Mouse (Mus musculus): ENCODE data around the gene Ccdc153. TPM values are rescaled to one million over a fixed set of nuclear protein-coding genes. Genes with fewer than 3 reads are reported as not detected.

Gene Ccdc153
- polyA plus RNA-seq, 1 experiment from 2014 or later, result not detected

GRCm38 (mm10) chr9:44207840-44208239 lies 32.6 kb upstream of the Ccdc153 start:
- no peaks in the 10 kb centered on the region for H3K4me1 ChIP-seq (ENCODE audit: control insufficient read depth, insufficient read depth, low read length)
- H3K4me3 ChIP-seq (ENCODE audit: low read depth, low read length), result no peak overlapping the region
- WGBS, result 98% methylated on average over 2 of the region's 2 CpGs
- H3K4me2 ChIP-seq, result no peak overlapping the region
- no peaks in the 10 kb centered on the region for H3K27me3 ChIP-seq (ENCODE audit: control insufficient read depth, insufficient read depth, low read length)
- no peak overlapping the region for H3K9ac ChIP-seq (ENCODE audit: low read length)
- ATAC-seq (ENCODE audit: low FRiP score), result no peak
- H3K9me3 ChIP-seq (ENCODE audit: control insufficient read depth, low read length), result no peaks in the 10 kb centered on the region
- no peak for DNase-seq (ENCODE audit: low spot score, missing footprints)
- no peaks in the 10 kb centered on the region; the same call in 1 of the 2 replicates for H3K36me3 ChIP-seq (ENCODE audit: control insufficient read depth, insufficient read depth, low read length)
- H3K27ac ChIP-seq (ENCODE audit: low read depth, low read length), result no peak overlapping the region

GRCm38 (mm10) chr9:44209416-44209815 lies 31.1 kb upstream of the Ccdc153 start:
- Histone ChIP-seq H3K4me3 (ENCODE audit: low read depth, low read length) (no peak overlapping the region), H3K27ac (ENCODE audit: low read depth, low read length) (no peak overlapping the region), H3K36me3 (ENCODE audit: control insufficient read depth, insufficient read depth, low read length) (no peaks in the 10 kb centered on the region; the same call in 1 of the 2 replicates), H3K4me2 (no peak overlapping the region), H3K9ac (ENCODE audit: low read length) (no peak overlapping the region), H3K9me3 (ENCODE audit: control insufficient read depth, low read length) (no peaks in the 10 kb centered on the region), H3K4me1 (ENCODE audit: control insufficient read depth, insufficient read depth, low read length) (no peaks in the 10 kb centered on the region), H3K27me3 (ENCODE audit: control insufficient read depth, insufficient read depth, low read length) (no peaks in the 10 kb centered on the region)
- WGBS, result 93% methylated on average over 4 of the region's 4 CpGs
- no peak for DNase-seq (ENCODE audit: low spot score, missing footprints)
- ATAC-seq (ENCODE audit: low FRiP score), result no peak

DNA sequence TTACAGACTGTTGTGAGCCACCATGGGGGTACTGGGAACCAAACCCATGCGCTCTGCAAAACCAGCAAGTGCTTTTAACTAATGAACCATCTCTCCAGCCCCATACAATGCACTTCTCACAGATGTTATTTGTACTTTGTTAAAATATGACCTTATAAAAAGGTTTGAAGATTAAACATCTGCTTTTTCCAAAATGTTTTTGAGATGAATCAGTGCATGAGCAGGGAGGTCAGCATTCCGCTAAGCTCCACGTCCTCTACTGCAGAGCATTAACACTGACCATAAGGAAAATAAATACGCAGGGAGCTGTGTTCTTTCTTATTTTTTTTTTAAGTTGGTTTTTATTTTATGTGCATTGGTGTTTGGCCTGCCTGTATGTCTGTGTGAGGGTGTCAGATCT lies 28.1 kb upstream of the Ccdc153 start:
- Histone ChIP-seq H3K9me3 (ENCODE audit: control insufficient read depth, low read length) (no peaks in the 10 kb centered on the region), H3K4me1 (ENCODE audit: control insufficient read depth, insufficient read depth, low read length) (no peaks in the 10 kb centered on the region), H3K9ac (ENCODE audit: low read length) (no peak overlapping the region), H3K4me2 (no peak overlapping the region), H3K4me3 (ENCODE audit: low read depth, low read length) (no peak overlapping the region), H3K27me3 (ENCODE audit: control insufficient read depth, insufficient read depth, low read length) (no peaks in the 10 kb centered on the region), H3K36me3 (ENCODE audit: control insufficient read depth, insufficient read depth, low read length) (no peaks in the 10 kb centered on the region; the same call in 1 of the 2 replicates), H3K27ac (ENCODE audit: low read depth, low read length) (no peak overlapping the region)
- no peak for DNase-seq (ENCODE audit: low spot score, missing footprints)
- 97% methylated on average over 4 of the region's 4 CpGs for WGBS
- ATAC-seq (ENCODE audit: low FRiP score), result no peak

DNA sequence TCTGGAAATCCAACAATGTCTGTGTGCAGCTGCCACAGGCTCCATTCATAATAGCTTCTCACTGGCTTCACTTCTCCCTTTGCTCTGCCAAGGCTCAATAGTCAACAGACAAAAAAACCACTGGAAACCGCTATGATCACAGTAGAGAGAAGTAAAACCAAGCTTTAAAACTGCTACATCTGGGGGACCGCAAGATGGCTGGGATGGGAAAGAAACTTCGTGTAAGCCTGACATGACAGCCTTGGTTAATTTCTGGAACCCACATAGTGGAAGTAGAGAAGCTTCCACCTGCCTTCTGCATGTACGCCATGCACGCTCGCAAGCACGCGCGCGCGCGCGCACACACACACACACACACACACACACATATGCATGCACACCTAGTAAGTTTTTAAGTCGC lies 26.9 kb upstream of the Ccdc153 start:
- Histone ChIP-seq H3K36me3 (ENCODE audit: control insufficient read depth, insufficient read depth, low read length) (no peaks in the 10 kb centered on the region; the same call in 1 of the 2 replicates), H3K27me3 (ENCODE audit: control insufficient read depth, insufficient read depth, low read length) (no peaks in the 10 kb centered on the region), H3K4me1 (ENCODE audit: control insufficient read depth, insufficient read depth, low read length) (no peaks in the 10 kb centered on the region), H3K4me3 (ENCODE audit: low read depth, low read length) (no peak overlapping the region), H3K9me3 (ENCODE audit: control insufficient read depth, low read length) (no peaks in the 10 kb centered on the region), H3K9ac (ENCODE audit: low read length) (no peak overlapping the region), H3K4me2 (no peak overlapping the region), H3K27ac (ENCODE audit: low read depth, low read length) (no peak overlapping the region)
- no peak for ATAC-seq (ENCODE audit: low FRiP score)
- 98% methylated on average over 14 of the region's 14 CpGs for WGBS
- DNase-seq (ENCODE audit: low spot score, missing footprints), result no peak

GRCm38 (mm10) chr9:44225993-44226392 lies 14.5 kb upstream of the Ccdc153 start:
- Histone ChIP-seq H3K4me3 (ENCODE audit: low read depth, low read length) (no peak overlapping the region), H3K27ac (ENCODE audit: low read depth, low read length) (no peak overlapping the region), H3K4me1 (ENCODE audit: control insufficient read depth, insufficient read depth, low read length) (no peaks in the 10 kb centered on the region), H3K4me2 (no peak overlapping the region), H3K9me3 (ENCODE audit: control insufficient read depth, low read length) (no peaks in the 10 kb centered on the region), H3K36me3 (ENCODE audit: control insufficient read depth, insufficient read depth, low read length) (no peaks in the 10 kb centered on the region), H3K27me3 (ENCODE audit: control insufficient read depth, insufficient read depth, low read length) (no peaks in the 10 kb centered on the region), H3K9ac (ENCODE audit: low read length) (no peak overlapping the region)
- DNase-seq (ENCODE audit: low spot score, missing footprints), result no peak
- WGBS, result 84% methylated on average over 6 of the region's 6 CpGs
- no peak for ATAC-seq (ENCODE audit: low FRiP score)

GRCm38 (mm10) chr9:44231609-44232008 lies 8.9 kb upstream of the Ccdc153 start:
- ATAC-seq (ENCODE audit: low FRiP score) (no peak), DNase-seq (ENCODE audit: low spot score, missing footprints) (no peak)
- no peak overlapping the region for H3K4me3 ChIP-seq (ENCODE audit: low read depth, low read length)
- H3K36me3 ChIP-seq (ENCODE audit: control insufficient read depth, insufficient read depth, low read length), result no peaks in the 10 kb centered on the region
- H3K4me1 ChIP-seq (ENCODE audit: control insufficient read depth, insufficient read depth, low read length), result peaks cover 11% of the 10 kb centered on the region
- H3K27ac ChIP-seq (ENCODE audit: low read depth, low read length), result no peak overlapping the region
- H3K9me3 ChIP-seq (ENCODE audit: control insufficient read depth, low read length), result no peaks in the 10 kb centered on the region
- H3K27me3 ChIP-seq (ENCODE audit: control insufficient read depth, insufficient read depth, low read length), result no peaks in the 10 kb centered on the region
- H3K4me2 ChIP-seq, result peak overlapping the region; percentile 11; the same call in 1 of the 2 replicates
- no peak overlapping the region for H3K9ac ChIP-seq (ENCODE audit: low read length)

DNA sequence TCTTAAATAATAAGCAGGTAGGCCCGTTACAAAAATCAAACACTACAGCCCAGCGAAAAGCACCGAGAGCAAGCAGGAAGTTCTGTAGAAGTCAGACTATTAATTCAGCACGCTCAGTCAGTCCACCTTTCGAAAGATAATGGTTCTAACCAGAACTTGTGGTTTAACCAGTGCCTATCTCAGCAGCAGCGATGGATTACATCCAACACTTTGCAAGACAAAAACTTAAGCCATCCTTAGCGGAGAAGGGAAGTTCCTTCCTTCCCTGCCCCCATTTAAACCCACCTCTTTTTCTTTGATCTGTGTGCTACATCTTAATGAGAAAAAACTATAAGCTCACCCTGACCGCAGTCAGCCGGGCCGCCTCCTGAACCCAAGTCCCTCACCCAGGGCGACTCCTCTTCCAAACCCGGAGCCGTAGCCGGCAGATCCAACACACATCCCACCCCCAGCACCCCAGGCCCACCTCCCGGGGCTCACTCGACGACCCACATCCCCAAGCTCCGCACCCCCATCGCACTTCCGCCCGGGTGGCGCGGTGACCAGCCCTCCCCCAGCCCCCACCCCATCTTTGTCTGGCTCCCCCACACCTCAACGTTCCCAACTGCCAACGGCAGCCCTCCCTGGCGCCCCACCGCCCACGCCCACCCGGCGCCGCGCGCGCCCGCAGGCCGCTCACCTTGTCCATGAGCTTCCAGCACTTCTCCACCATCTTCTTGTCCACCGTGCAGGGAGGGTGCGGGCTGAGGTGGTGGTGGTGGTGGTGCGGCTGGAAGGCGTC lies 7.3 kb upstream of the Ccdc153 start:
- no peaks in the 10 kb centered on the region for H3K9me3 ChIP-seq (ENCODE audit: control insufficient read depth, low read length)
- peak overlapping the region; percentile 92 for H3K9ac ChIP-seq (ENCODE audit: low read length)
- H3K4me2 ChIP-seq, result peak overlapping the region; percentile 83
- H3K27ac ChIP-seq (ENCODE audit: low read depth, low read length), result peak overlapping the region; percentile 87
- H3K36me3 ChIP-seq (ENCODE audit: control insufficient read depth, insufficient read depth, low read length), result no peaks in the 10 kb centered on the region
- DNase-seq (ENCODE audit: low spot score, missing footprints), result peak; percentile 91
- peak; percentile 87; the same call in 1 of the 2 replicates for ATAC-seq (ENCODE audit: low FRiP score)
- H3K27me3 ChIP-seq (ENCODE audit: control insufficient read depth, insufficient read depth, low read length), result no peaks in the 10 kb centered on the region
- H3K4me1 ChIP-seq (ENCODE audit: control insufficient read depth, insufficient read depth, low read length), result peaks cover 11% of the 10 kb centered on the region
- H3K4me3 ChIP-seq (ENCODE audit: low read depth, low read length), result peak overlapping the region; percentile 93
- under 1% methylated on average over 34 of the region's 40 CpGs for WGBS

- ATAC-seq (ENCODE audit: low FRiP score) (peak; percentile 94), DNase-seq (ENCODE audit: low spot score, missing footprints) (peak; percentile 100)
- peak within 1 kb of the TSS; percentile 92 for H3K9ac ChIP-seq (ENCODE audit: low read length)
- whole genome bisulfite sequencing, result under 1% methylated on average over 75 of the region's 76 CpGs
- no peaks in the 10 kb centered on the region for H3K27me3 ChIP-seq (ENCODE audit: control insufficient read depth, insufficient read depth, low read length)
- peak within 1 kb of the TSS; percentile 93 for H3K4me3 ChIP-seq (ENCODE audit: low read depth, low read length)
- peaks cover 11% of the 10 kb centered on the region for H3K4me1 ChIP-seq (ENCODE audit: control insufficient read depth, insufficient read depth, low read length)
- no peaks in the 10 kb centered on the region for H3K9me3 ChIP-seq (ENCODE audit: control insufficient read depth, low read length)
- peak within 1 kb of the TSS; percentile 87 for H3K27ac ChIP-seq (ENCODE audit: low read depth, low read length)
- H3K4me2 ChIP-seq, result peak within 1 kb of the TSS; percentile 83
- no peaks in the 10 kb centered on the region for H3K36me3 ChIP-seq (ENCODE audit: control insufficient read depth, insufficient read depth, low read length)
Measured at GRCm38 (mm10) chr9:44233802-44234478, 6.5 kb upstream of the Ccdc153 start, which contains the start of gene Cbl. Gene Cbl, minus strand, starts transcription at chr9:44234049.
